11 mouse cellular contexts compared by ENCODE assay signal in the genomic region with DNA sequence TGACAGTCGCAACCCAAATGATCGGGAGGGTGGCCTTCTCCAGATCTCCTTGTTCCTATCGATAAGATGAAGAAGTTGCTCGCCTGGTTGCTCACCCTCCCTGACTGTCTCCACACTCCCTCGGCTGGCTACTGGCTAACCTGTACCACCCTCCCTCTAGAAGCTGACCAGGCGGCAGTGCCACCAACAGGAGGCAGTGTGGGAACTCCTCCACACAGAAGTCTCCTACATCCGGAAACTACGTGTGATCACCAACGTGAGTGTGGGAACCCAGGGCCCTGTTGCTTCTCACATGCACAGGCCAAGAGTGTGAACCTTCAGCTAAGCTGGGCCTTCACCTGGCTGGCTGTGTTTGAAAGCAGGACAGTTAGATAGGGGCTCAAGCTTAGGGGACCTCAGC. TPM values are rescaled to one million over a fixed set of nuclear protein-coding genes. Genes with fewer than 3 reads are reported as not detected.
A peak's percentile ranks its signal among the peaks of the same experiment; 100 is the strongest.
DNase-seq lines count a peak whose midpoint lies in the region; ATAC-seq and TF ChIP-seq lines count a peak whose summit lies in the region.
"Had no signal": no experiment of that assay in that cellular context is flagged by ENCODE, and none has a peak within 500 bp of the region (broad histone marks: within the 10 kb centered on the region; RNA-seq: fewer than 3 reads in every experiment).

No protein-coding gene starts in this region.

- H3K9me3 ChIP-seq in hindbrain, embryonic 11.5 days (ENCODE audit: control insufficient read depth, low read length), result no peaks in the 10 kb centered on the region
- no peaks in the 10 kb centered on the region for H3K9me3 ChIP-seq in hindbrain, embryonic 16.5 days (ENCODE audit: control insufficient read depth, low read length)
- H3K9me3 ChIP-seq in MEL (replicated peaks; ENCODE audit: insufficient read depth, low read length), result no peaks in the 10 kb centered on the region
- no peaks in the 10 kb centered on the region for H3K9me3 ChIP-seq in intestine, embryonic 16.5 days (ENCODE audit: control insufficient read depth, low read length)
- no peaks in the 10 kb centered on the region for H3K9me3 ChIP-seq in liver, embryonic 14.5 days (ENCODE audit: control insufficient read depth, low read length)
- no peaks in the 10 kb centered on the region for H3K9me3 ChIP-seq in midbrain, embryonic 10.5 days (replicated peaks)
- H3K9me3 ChIP-seq: midbrain, embryonic 13.5 days had no signal

- H3K27ac ChIP-seq in hindbrain, embryonic 11.5 days (ENCODE audit: low read depth, low read length), result no peak overlapping the region
- H3K27ac ChIP-seq in hindbrain, embryonic 16.5 days (ENCODE audit: low read depth, low read length), result no peak overlapping the region
- H3K27ac ChIP-seq in MEL (ENCODE audit: control insufficient read depth, low read depth, low read length), result no peak overlapping the region
- no peak overlapping the region for H3K27ac ChIP-seq in intestine, embryonic 16.5 days (ENCODE audit: low read length)
- H3K27ac ChIP-seq in liver, embryonic 14.5 days, result no peak overlapping the region; the same call in 1 of the 2 replicates
- H3K27ac ChIP-seq in midbrain, embryonic 10.5 days (replicated peaks), result no peak overlapping the region
- H3K27ac ChIP-seq: midbrain, embryonic 13.5 days had no signal

- no peak for TF ChIP-seq POLR2A in MEL (IDR thresholded peaks at IDR 0.05; ENCODE audit: control insufficient read depth in 1 of 2, insufficient read depth in 1 of 2, low read depth in 1 of 2, low read length in 2 of 2, poor library complexity in 1 of 2)

- TF ChIP-seq EP300 in MEL (IDR thresholded peaks at IDR 0.05; ENCODE audit: low read depth in 1 of 2, low read length in 2 of 2), result no peak
- no peak for TF ChIP-seq EP300 in liver, embryonic 14.5 days (IDR thresholded peaks at IDR 0.05; ENCODE audit: low read depth)

- WGBS in hindbrain, embryonic 11.5 days, result 58% methylated on average over 9 of the region's 9 CpGs
- 65% methylated on average over 9 of the region's 9 CpGs for WGBS in hindbrain, embryonic 16.5 days
- WGBS in intestine, embryonic 16.5 days, result 70% methylated on average over 9 of the region's 9 CpGs
- WGBS in liver, embryonic 14.5 days (ENCODE audit: insufficient replicate concordance), result 58% methylated on average over 9 of the region's 9 CpGs
- 49% methylated on average over 9 of the region's 9 CpGs for WGBS in midbrain, embryonic 10.5 days

- H3K9ac ChIP-seq in hindbrain, embryonic 11.5 days (ENCODE audit: low read depth, low read length), result no peak overlapping the region
- no peak overlapping the region for H3K9ac ChIP-seq in hindbrain, embryonic 16.5 days (ENCODE audit: low read depth, low read length)
- no peak overlapping the region for H3K9ac ChIP-seq in MEL (ENCODE audit: control insufficient read depth, low read depth, low read length, poor library complexity, severe bottlenecking)
- peak overlapping the region; percentile 57; the same call in 1 of the 2 replicates for H3K9ac ChIP-seq in intestine, embryonic 16.5 days (ENCODE audit: low read depth, low read length)
- no peak overlapping the region for H3K9ac ChIP-seq in liver, embryonic 14.5 days (replicated peaks)

- no peaks in the 10 kb centered on the region for H3K36me3 ChIP-seq in hindbrain, embryonic 11.5 days (ENCODE audit: control insufficient read depth, insufficient read depth, low read length)
- 0 out of 2 replicates have a peak, but pooled peaks cover 8% of the 10 kb centered on the region for H3K36me3 ChIP-seq in hindbrain, embryonic 16.5 days (ENCODE audit: control insufficient read depth, insufficient read depth, low read length)
- H3K36me3 ChIP-seq in MEL (ENCODE audit: control insufficient read depth in 1 of 2, insufficient read depth in 2 of 2, low read length in 2 of 2), result peaks cover 1 to 10% of the 10 kb centered on the region in 2 experiments
- H3K36me3 ChIP-seq in intestine, embryonic 16.5 days (ENCODE audit: control insufficient read depth, insufficient read depth, low read length), result peaks cover 14% of the 10 kb centered on the region
- peaks cover 15% of the 10 kb centered on the region for H3K36me3 ChIP-seq in liver, embryonic 14.5 days (replicated peaks; ENCODE audit: control insufficient read depth, insufficient read depth, low read depth)
- peaks cover 61% of the 10 kb centered on the region for H3K36me3 ChIP-seq in midbrain, embryonic 10.5 days

- H3K4me2 ChIP-seq in hindbrain, embryonic 11.5 days (replicated peaks; ENCODE audit: low read depth, low read length), result no peak overlapping the region
- H3K4me2 ChIP-seq in hindbrain, embryonic 16.5 days (ENCODE audit: low read length), result no peak overlapping the region
- H3K4me2 ChIP-seq in intestine, embryonic 16.5 days (ENCODE audit: low read depth, low read length), result no peak overlapping the region
- no peak overlapping the region; the same call in 1 of the 2 replicates for H3K4me2 ChIP-seq in liver, embryonic 14.5 days (ENCODE audit: low read depth)

- TF ChIP-seq CTCF in MEL (IDR thresholded peaks at IDR 0.05 in 2 of 3, conservative IDR thresholded peaks at IDR 0.05 in 1 of 3; ENCODE audit: control insufficient read depth in 1 of 3, insufficient read depth in 1 of 3, low read depth in 2 of 3, low read length in 3 of 3, poor library complexity in 1 of 3, severe bottlenecking in 1 of 3), result peak in 2 of 3 experiments; percentile 9 to 26; a peak in 2 of 6 replicates
- peak; percentile 59 for TF ChIP-seq CTCF in liver, embryonic 14.5 days (IDR thresholded peaks at IDR 0.05; ENCODE audit: low read depth)

- no peaks in the 10 kb centered on the region for H3K79me2 ChIP-seq in MEL (ENCODE audit: control insufficient read depth, insufficient read depth, low read length, poor library complexity)

- no peak for TF ChIP-seq RAD21 in MEL (IDR thresholded peaks at IDR 0.05; ENCODE audit: low read depth, low read length)

- H3K4me3 ChIP-seq in hindbrain, embryonic 11.5 days (ENCODE audit: low read depth, low read length), result no peak overlapping the region
- no peak overlapping the region for H3K4me3 ChIP-seq in hindbrain, embryonic 16.5 days (ENCODE audit: low read length)
- no peak overlapping the region for H3K4me3 ChIP-seq in MEL (ENCODE audit: control insufficient read depth in 1 of 2, insufficient read depth in 1 of 2, low read depth in 2 of 2, low read length in 2 of 2)
- H3K4me3 ChIP-seq in intestine, embryonic 16.5 days (ENCODE audit: low read length), result no peak overlapping the region
- H3K4me3 ChIP-seq in liver, embryonic 14.5 days (ENCODE audit: insufficient read depth in 1 of 2, low read depth in 2 of 2, low read length in 2 of 2), result peak overlapping the region in 1 of 2 experiments; percentile 13; a peak in 1 of 4 replicates
- H3K4me3 ChIP-seq in midbrain, embryonic 10.5 days, result no peak overlapping the region; the same call in 1 of the 2 replicates

- peaks cover 6% of the 10 kb centered on the region; the same call in 1 of the 2 replicates for H3K4me1 ChIP-seq in hindbrain, embryonic 11.5 days (replicated peaks; ENCODE audit: control insufficient read depth, insufficient read depth, low read length)
- peaks cover 14% of the 10 kb centered on the region for H3K4me1 ChIP-seq in hindbrain, embryonic 16.5 days (ENCODE audit: control insufficient read depth, insufficient read depth, low read depth, low read length)
- peaks cover 7 to 9% of the 10 kb centered on the region in 2 experiments for H3K4me1 ChIP-seq in MEL (ENCODE audit: control insufficient read depth in 1 of 2, insufficient read depth in 2 of 2, low read length in 2 of 2)
- peaks cover 14% of the 10 kb centered on the region for H3K4me1 ChIP-seq in intestine, embryonic 16.5 days (ENCODE audit: control insufficient read depth, insufficient read depth, low read length)
- H3K4me1 ChIP-seq in liver, embryonic 14.5 days (replicated peaks; ENCODE audit: control insufficient read depth in 2 of 2, insufficient read depth in 2 of 2, low read length in 1 of 2), result peaks cover 30 to 37% of the 10 kb centered on the region in 2 experiments
- H3K4me1 ChIP-seq in midbrain, embryonic 10.5 days, result peaks cover 20% of the 10 kb centered on the region

- ATAC-seq in hindbrain, embryonic 11.5 days (ENCODE audit: low FRiP score), result no peak
- no peak for ATAC-seq in hindbrain, embryonic 16.5 days
- ATAC-seq in intestine, embryonic 16.5 days, result peak; percentile 0; the same call in 1 of the 2 replicates
- ATAC-seq in liver, embryonic 14.5 days (ENCODE audit: insufficient read depth), result no peak

- DNase-seq in hindbrain, embryonic 11.5 days (ENCODE audit: low spot score), result peak; percentile 28
- no peak for DNase-seq in MEL (ENCODE audit: low read depth, low spot score)
- no peak for DNase-seq in liver, embryonic 14.5 days (ENCODE audit: low read depth in 3 of 3, low spot score in 3 of 3)
- DNase-seq in adrenal gland, adult (ENCODE audit: inconsistent age in 2 of 2, low spot score in 1 of 2), result no peak
- no peak for DNase-seq in midbrain, embryonic 10.5 days (ENCODE audit: low spot score)
- DNase-seq: heart, postnatal 10 days; layer of hippocampus, postnatal 36 days had no signal

- H3K27me3 ChIP-seq in hindbrain, embryonic 11.5 days (ENCODE audit: control insufficient read depth, insufficient read depth, low read length), result no peaks in the 10 kb centered on the region; the same call in 1 of the 2 replicates
- peaks cover 2% of the 10 kb centered on the region; the same call in 1 of the 2 replicates for H3K27me3 ChIP-seq in hindbrain, embryonic 16.5 days (replicated peaks; ENCODE audit: control insufficient read depth, insufficient read depth, low read length)
- no peaks in the 10 kb centered on the region for H3K27me3 ChIP-seq in MEL (ENCODE audit: control insufficient read depth in 1 of 2, insufficient read depth in 2 of 2, low read length in 2 of 2)
- H3K27me3 ChIP-seq in intestine, embryonic 16.5 days (replicated peaks; ENCODE audit: control insufficient read depth, insufficient read depth, low read length), result no peaks in the 10 kb centered on the region
- no peaks in the 10 kb centered on the region for H3K27me3 ChIP-seq in liver, embryonic 14.5 days (ENCODE audit: control insufficient read depth, insufficient read depth, low read length)
- H3K27me3 ChIP-seq in midbrain, embryonic 10.5 days (ENCODE audit: low read depth, poor library complexity, severe bottlenecking), result peaks cover 58% of the 10 kb centered on the region

RNA-seq across cellular contexts. Expression of a gene that starts 9.0 kb away (rescaled TPM):
- 0.18 and 0.28 TPM in 2 replicates for polyA plus RNA-seq in hindbrain, embryonic 11.5 days (2014; fragmentation: Nextera tagmentation; extraction: Ambion mirVana)
- 0.80 and 1.1 TPM in 2 replicates for polyA plus RNA-seq in hindbrain, embryonic 16.5 days (2015; fragmentation: Nextera tagmentation; extraction: Ambion mirVana)
- total RNA-seq in MEL (2012; rRNA removed), result 0.49 and 1.1 TPM in 2 replicates
- under 1 TPM in 1 of 2 experiments, not detected in 1; 0.97 TPM for polyA plus RNA-seq in MEL (2012; ENCODE audit: insufficient read depth in 1 of 2, insufficient read length in 2 of 2, low read depth in 1 of 2, low replicate concordance in 2 of 2, missing spikeins in 1 of 2)
- polyA plus RNA-seq in intestine, embryonic 16.5 days (2015; fragmentation: Nextera tagmentation; extraction: Ambion mirVana), result 1.8 and 2.4 TPM in 2 replicates
- 0.68 and 0.93 TPM in 2 replicates for polyA plus RNA-seq in liver, embryonic 14.5 days (2012; rRNA removed)
- 0.15 and 0.16 TPM in 2 replicates for polyA plus RNA-seq in liver, embryonic 14.5 days (2014; fragmentation: Nextera tagmentation; extraction: Ambion mirVana)
- 0.47 and 1.0 TPM in 2 replicates for polyA plus RNA-seq in midbrain, embryonic 10.5 days (2016; fragmentation: Nextera tagmentation; extraction: Ambion mirVana)

RNA-seq across cellular contexts. Expression of a gene that starts 34.4 kb away (rescaled TPM):
- 4.0 and 4.6 TPM in 2 replicates for polyA plus RNA-seq in hindbrain, embryonic 11.5 days (2014; fragmentation: Nextera tagmentation; extraction: Ambion mirVana)
- 13.8 and 16.4 TPM in 2 replicates for polyA plus RNA-seq in hindbrain, embryonic 16.5 days (2015; fragmentation: Nextera tagmentation; extraction: Ambion mirVana)
- total RNA-seq in MEL (2012; rRNA removed), result 9.6 and 10.8 TPM in 2 replicates
- polyA plus RNA-seq in MEL (2012; ENCODE audit: insufficient read depth in 1 of 2, insufficient read length in 2 of 2, low read depth in 1 of 2, low replicate concordance in 2 of 2, missing spikeins in 1 of 2), result 10 to 100 TPM in 1 of 2 experiments, not detected in 1; 19.6 TPM
- polyA plus RNA-seq in intestine, embryonic 16.5 days (2015; fragmentation: Nextera tagmentation; extraction: Ambion mirVana), result 14.2 and 17.0 TPM in 2 replicates
- 4.5 and 4.7 TPM in 2 replicates for polyA plus RNA-seq in liver, embryonic 14.5 days (2012; rRNA removed)
- 2.6 and 4.8 TPM in 2 replicates for polyA plus RNA-seq in liver, embryonic 14.5 days (2014; fragmentation: Nextera tagmentation; extraction: Ambion mirVana)
- polyA plus RNA-seq in midbrain, embryonic 10.5 days (2016; fragmentation: Nextera tagmentation; extraction: Ambion mirVana), result 8.1 and 9.5 TPM in 2 replicates

RNA-seq across cellular contexts. Expression of a gene that starts 45.4 kb away (rescaled TPM):
- polyA plus RNA-seq in hindbrain, embryonic 11.5 days (2014; fragmentation: Nextera tagmentation; extraction: Ambion mirVana), result 1.4 and 2.0 TPM in 2 replicates
- 0.34 and 0.46 TPM in 2 replicates for polyA plus RNA-seq in hindbrain, embryonic 16.5 days (2015; fragmentation: Nextera tagmentation; extraction: Ambion mirVana)
- 4.5 and 5.0 TPM in 2 replicates for total RNA-seq in MEL (2012; rRNA removed)
- polyA plus RNA-seq in MEL (2012; ENCODE audit: insufficient read depth in 1 of 2, insufficient read length in 2 of 2, low read depth in 1 of 2, low replicate concordance in 2 of 2, missing spikeins in 1 of 2), result 10 to 100 TPM in 1 of 2 experiments, not detected in 1; 19.6 TPM
- polyA plus RNA-seq in intestine, embryonic 16.5 days (2015; fragmentation: Nextera tagmentation; extraction: Ambion mirVana), result 31.6 and 39.5 TPM in 2 replicates
- polyA plus RNA-seq in liver, embryonic 14.5 days (2012; rRNA removed), result 1.2 and 1.5 TPM in 2 replicates
- 1.2 and 1.9 TPM in 2 replicates for polyA plus RNA-seq in liver, embryonic 14.5 days (2014; fragmentation: Nextera tagmentation; extraction: Ambion mirVana)
- polyA plus RNA-seq in midbrain, embryonic 10.5 days (2016; fragmentation: Nextera tagmentation; extraction: Ambion mirVana), result 0.94 and 1.4 TPM in 2 replicates

RNA-seq across cellular contexts. Expression of a gene that starts 51.9 kb away (rescaled TPM):
- polyA plus RNA-seq in hindbrain, embryonic 11.5 days (2014; fragmentation: Nextera tagmentation; extraction: Ambion mirVana), result 2.7 and 4.3 TPM in 2 replicates
- not detected in 2 replicates for polyA plus RNA-seq in hindbrain, embryonic 16.5 days (2015; fragmentation: Nextera tagmentation; extraction: Ambion mirVana)
- total RNA-seq in MEL (2012; rRNA removed), result 0.20 TPM in 1 of 2 replicates, not detected in the other
- polyA plus RNA-seq in MEL (2012; ENCODE audit: insufficient read depth in 1 of 2, insufficient read length in 2 of 2, low read depth in 1 of 2, low replicate concordance in 2 of 2, missing spikeins in 1 of 2), result under 1 TPM in 1 of 2 experiments, not detected in 1; 0.28 TPM
- 0.68 and 0.98 TPM in 2 replicates for polyA plus RNA-seq in intestine, embryonic 16.5 days (2015; fragmentation: Nextera tagmentation; extraction: Ambion mirVana)
- 0.01 and 0.02 TPM in 2 replicates for polyA plus RNA-seq in liver, embryonic 14.5 days (2012; rRNA removed)
- 0.05 TPM in 1 of 2 replicates, not detected in the other for polyA plus RNA-seq in liver, embryonic 14.5 days (2014; fragmentation: Nextera tagmentation; extraction: Ambion mirVana)
- 0.79 and 1.3 TPM in 2 replicates for polyA plus RNA-seq in midbrain, embryonic 10.5 days (2016; fragmentation: Nextera tagmentation; extraction: Ambion mirVana)
- total RNA-seq: heart, postnatal 10 days; layer of hippocampus, postnatal 36 days had no signal
- polyA plus RNA-seq: thymus, postnatal 0 days had no signal
